Mouse (Mus musculus) kidney, postnatal 0 days (tissue): Measurements from ENCODE around the gene Acap2. TPM values are rescaled to one million over a fixed set of nuclear protein-coding genes. Genes with fewer than 3 reads are reported as not detected.
A peak's percentile ranks its signal among the peaks of the same experiment; 100 is the strongest.

Experiments
- ATAC-seq: fragments of 200-750 bp; cut with Nextera tagmentation; replicated peaks from 2 replicates; pipeline ENCODE4 v1.8.0; 2017; ENCODE audit warnings: low read depth, moderate number of reproducible peaks, moderate TSS enrichment, moderate library complexity; ENCODE audit not compliant: low FRiP score
- DNase-seq: peaks from one replicate; pipeline ENCODE4 v3.0.0-alpha.2; 2016; ENCODE audit warnings: low spot score
- H3K27ac ChIP-seq: fragments of 300-500 bp; sonication (generic); 2 replicates; pipeline ENCODE4 v1.5.1; 2014; ENCODE audit warnings: mild to moderate bottlenecking
- H3K27me3 ChIP-seq: fragments of 300-500 bp; sonication (generic); 2 replicates; pipeline ENCODE4 v1.6.1; 2014; ENCODE audit warnings: low read length, mixed read lengths; ENCODE audit not compliant: insufficient read depth
- H3K36me3 ChIP-seq: fragments of 300-500 bp; sonication (generic); 2 replicates; pipeline ENCODE4 v1.6.1; 2014; ENCODE audit warnings: low read length, mixed read lengths; ENCODE audit not compliant: insufficient read depth
- H3K4me1 ChIP-seq: fragments of 300-500 bp; sonication (generic); replicated peaks from 2 replicates; pipeline ENCODE4 v1.6.1; 2014; ENCODE audit warnings: antibody characterized with exemption, low read length, mixed read lengths; ENCODE audit not compliant: insufficient read depth
- H3K4me2 ChIP-seq: fragments of 300-500 bp; sonication (generic); 2 replicates; pipeline ENCODE4 v1.6.1; 2014; ENCODE audit warnings: mild to moderate bottlenecking, low read length, moderate library complexity, mixed read lengths
- H3K4me3 ChIP-seq: fragments of 300-500 bp; sonication (generic); replicated peaks from 2 replicates; pipeline ENCODE4 v1.5.1; 2014; ENCODE audit warnings: low read depth, low read length
- H3K9ac ChIP-seq: fragments of 300-500 bp; sonication (generic); 2 replicates; pipeline ENCODE4 v1.6.1; 2014; ENCODE audit warnings: low read depth, low read length
- H3K9me3 ChIP-seq: fragments of 300-500 bp; sonication (generic); replicated peaks from 2 replicates; pipeline ENCODE4 v1.6.1; 2016; ENCODE audit warnings: low read length, inconsistent platforms, mixed read lengths
- CTCF ChIP-seq: IDR thresholded peaks from 2 replicates; pipeline ENCODE4 v1.5.1; 2016; ENCODE audit warnings: antibody characterized with exemption, low read depth, mild to moderate bottlenecking, moderate library complexity
- WGBS: fragments of 180-500 bp; shearing (Covaris S2); extraction: QIAGEN DNeasy Blood & Tissue Kit; methylation state at CpG from one replicate; pipeline ENCODE4 v1.1.7; 2014; 5-methylcytosine and 5-hydroxymethylcytosine counted together
- polyA plus RNA-seq: library from polyadenylated mRNA; unstranded; fragments of >200 nt; fragmentation: Nextera tagmentation; extraction: Ambion mirVana; gene quantifications from 2 replicates; pipeline ENCODE4 v1.2.1, GENCODE M21; 2015

Gene Acap2
- polyA plus RNA-seq, 1 experiment from 2014 or later = 12.9 TPM

DNA sequence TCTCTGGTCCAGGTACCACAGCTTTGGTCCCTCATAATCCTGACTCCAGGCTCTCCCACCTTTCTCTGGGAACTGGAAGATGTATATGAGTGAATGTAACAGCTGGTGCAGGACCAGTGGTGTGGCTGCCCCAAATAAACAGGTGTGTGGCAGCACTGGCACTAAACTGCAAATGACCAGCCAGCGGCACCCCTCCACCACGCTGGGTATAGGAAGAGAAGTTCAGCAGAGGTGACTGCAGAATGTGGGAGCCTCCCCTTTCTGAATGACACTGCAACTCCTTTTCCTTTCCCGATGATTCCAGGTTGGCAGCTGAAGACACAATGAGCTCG, 32.1 kb upstream of the Acap2 start:
- Histone ChIP-seq H3K36me3 (no peaks in the 10 kb centered on the region), H3K4me3 (0 out of 2 replicates have a peak overlapping the region, but pooled peaks have one; percentile 9), H3K27ac (no peak overlapping the region), H3K9ac (no peak overlapping the region), H3K4me1 (peaks cover 11% of the 10 kb centered on the region), H3K27me3 (no peaks in the 10 kb centered on the region), H3K4me2 (peak overlapping the region; percentile 51), H3K9me3 (no peaks in the 10 kb centered on the region)
- no peak for DNase-seq
- ATAC-seq = no peak
- TF ChIP-seq CTCF = no peak
- WGBS = 13% methylated on average over 4 of the region's 4 CpGs

DNA sequence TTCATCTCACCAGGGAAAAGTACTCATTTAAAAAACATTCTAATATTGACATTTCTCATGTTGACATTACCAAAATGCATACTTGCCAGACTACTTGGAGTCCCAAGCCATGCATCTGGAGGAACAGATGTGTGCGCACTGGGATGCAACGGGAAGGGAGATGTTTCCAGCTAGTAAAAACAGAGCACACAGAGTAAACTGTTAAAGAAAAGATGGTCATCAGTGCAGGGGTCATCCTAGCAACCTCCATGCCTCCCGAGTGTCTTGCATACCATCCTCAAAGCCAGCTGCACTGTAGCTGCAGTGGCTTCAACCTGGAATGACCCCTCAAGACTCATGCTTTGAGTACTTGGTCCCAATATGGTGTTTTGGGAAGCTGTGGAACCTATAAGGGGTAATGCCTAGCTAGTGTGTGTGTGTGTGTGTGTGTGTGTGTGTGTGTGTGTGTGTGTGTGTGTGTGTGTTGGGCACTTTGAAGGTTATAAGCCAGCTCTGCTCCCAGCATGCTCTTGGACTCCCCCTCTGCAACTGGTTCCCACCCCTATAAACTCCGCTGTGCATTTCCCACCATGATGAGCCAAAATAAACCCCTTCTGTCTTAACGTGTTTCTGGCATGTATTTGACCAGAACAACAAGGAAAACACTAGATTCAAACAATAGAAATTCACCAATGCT, 31.6 kb upstream of the Acap2 start:
- WGBS = 63% methylated on average over 5 of the region's 5 CpGs
- no peaks in the 10 kb centered on the region for H3K36me3 ChIP-seq
- H3K4me3 ChIP-seq = no peak overlapping the region
- TF ChIP-seq CTCF = no peak
- peaks cover 11% of the 10 kb centered on the region for H3K4me1 ChIP-seq
- no peak for DNase-seq
- no peaks in the 10 kb centered on the region for H3K9me3 ChIP-seq
- peak overlapping the region; percentile 51; the same call in 1 of the 2 replicates for H3K4me2 ChIP-seq
- H3K9ac ChIP-seq = no peak overlapping the region
- no peaks in the 10 kb centered on the region for H3K27me3 ChIP-seq
- no peak for ATAC-seq
- H3K27ac ChIP-seq = no peak overlapping the region

DNA sequence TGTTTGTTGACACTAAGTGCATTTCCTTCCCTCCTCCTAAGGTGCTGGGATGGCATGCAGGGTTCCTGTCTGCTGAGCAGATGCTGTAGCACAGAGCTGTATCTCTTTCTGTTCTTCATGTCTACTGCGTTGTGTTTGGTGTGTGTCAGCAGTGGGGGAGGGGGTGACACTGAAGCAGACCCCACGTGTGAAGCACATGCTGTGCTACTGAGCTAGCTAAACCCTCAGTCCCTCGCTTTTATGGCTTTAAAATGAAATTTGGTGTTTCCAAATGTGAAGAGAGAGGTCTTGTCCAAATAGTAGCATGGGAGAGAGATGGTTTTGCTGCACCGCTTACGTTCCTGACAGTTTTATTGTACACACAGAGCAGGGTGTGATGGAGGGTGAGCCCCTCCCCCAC, 30.5 kb upstream of the Acap2 start:
- Histone ChIP-seq H3K9ac (no peak overlapping the region), H3K4me1 (peaks cover 11% of the 10 kb centered on the region), H3K27me3 (no peaks in the 10 kb centered on the region), H3K27ac (no peak overlapping the region), H3K36me3 (no peaks in the 10 kb centered on the region), H3K9me3 (no peaks in the 10 kb centered on the region), H3K4me2 (no peak overlapping the region), H3K4me3 (no peak overlapping the region)
- ATAC-seq = no peak
- DNase-seq = no peak
- WGBS = 60% methylated on average over 5 of the region's 5 CpGs
- TF ChIP-seq CTCF = no peak

DNA sequence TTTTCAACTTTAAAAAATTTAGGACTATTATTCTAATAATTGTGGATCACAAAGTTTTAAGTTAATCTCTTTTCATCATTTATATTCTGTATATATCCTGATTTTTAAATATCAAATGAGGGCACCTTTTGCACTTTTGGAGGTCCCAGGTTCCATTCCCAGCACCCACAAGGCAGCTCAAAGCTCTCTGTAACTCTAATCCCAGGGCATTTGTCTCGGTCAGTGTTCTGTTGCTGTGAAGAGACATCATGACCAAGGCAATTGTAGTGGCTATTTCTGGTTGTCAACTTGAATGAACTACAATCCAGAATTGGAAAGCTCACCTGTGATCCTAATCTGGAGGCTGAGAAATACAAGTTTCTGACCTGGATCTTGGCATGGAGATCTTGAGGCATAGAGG, 26.7 kb upstream of the Acap2 start:
- Histone ChIP-seq H3K4me1 (no peaks in the 10 kb centered on the region), H3K9ac (no peak overlapping the region), H3K27me3 (no peaks in the 10 kb centered on the region), H3K4me3 (no peak overlapping the region), H3K9me3 (no peaks in the 10 kb centered on the region), H3K36me3 (no peaks in the 10 kb centered on the region), H3K4me2 (no peak overlapping the region), H3K27ac (no peak overlapping the region)
- ATAC-seq = no peak
- DNase-seq = no peak
- WGBS = 87% methylated on average over 1 of the region's 1 CpGs
- TF ChIP-seq CTCF = no peak

DNA sequence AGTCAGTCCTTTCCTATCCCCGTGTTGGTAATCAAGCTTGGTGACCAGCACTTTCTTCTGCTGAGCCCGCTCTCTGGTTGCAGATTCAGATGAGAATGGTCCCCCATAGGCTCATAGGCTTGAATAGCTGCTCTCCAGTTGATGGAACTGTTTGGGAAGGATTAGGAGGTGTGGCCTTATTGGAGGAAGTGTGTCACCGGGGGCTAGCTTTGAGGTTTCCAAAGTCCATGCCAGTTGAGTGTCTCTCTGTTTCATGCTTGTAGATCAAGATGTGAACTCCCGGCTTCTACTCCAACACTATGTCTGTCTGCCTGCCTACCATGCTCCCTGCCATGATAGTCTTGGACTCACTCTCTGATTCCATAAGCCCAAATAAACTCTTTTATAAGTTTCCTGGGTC, 14.2 kb upstream of the Acap2 start:
- Histone ChIP-seq H3K4me2 (no peak overlapping the region), H3K27ac (no peak overlapping the region), H3K27me3 (no peaks in the 10 kb centered on the region), H3K4me3 (no peak overlapping the region), H3K4me1 (no peaks in the 10 kb centered on the region), H3K9ac (no peak overlapping the region), H3K36me3 (no peaks in the 10 kb centered on the region), H3K9me3 (no peaks in the 10 kb centered on the region)
- ATAC-seq (no peak), DNase-seq (no peak)
- no peak for TF ChIP-seq CTCF
- 96% methylated on average over 4 of the region's 4 CpGs for WGBS

DNA sequence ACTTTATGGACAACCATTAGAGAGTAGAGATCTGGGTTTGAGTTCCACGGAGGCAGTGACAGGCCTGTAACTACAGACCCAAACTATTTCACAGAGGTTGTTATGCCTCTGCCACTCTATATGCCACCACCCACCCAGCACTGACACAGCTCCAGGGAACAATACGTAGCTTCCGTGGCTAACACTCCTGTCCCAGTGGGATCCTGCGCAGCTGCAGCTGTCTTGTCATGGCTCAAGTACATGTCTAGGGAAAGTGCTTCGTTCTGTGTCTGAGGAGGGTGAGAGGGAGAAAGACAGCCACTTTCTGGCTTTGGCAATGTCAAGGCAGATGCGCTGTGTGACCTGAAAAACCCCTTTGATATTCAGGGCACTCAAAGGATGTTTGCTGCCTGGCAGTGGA, 12.4 kb upstream of the Acap2 start:
- ATAC-seq (no peak), DNase-seq (no peak)
- Histone ChIP-seq H3K27ac (no peak overlapping the region), H3K9ac (no peak overlapping the region), H3K4me3 (no peak overlapping the region), H3K27me3 (no peaks in the 10 kb centered on the region), H3K4me2 (no peak overlapping the region), H3K4me1 (no peaks in the 10 kb centered on the region), H3K9me3 (no peaks in the 10 kb centered on the region), H3K36me3 (no peaks in the 10 kb centered on the region)
- TF ChIP-seq CTCF = no peak
- 89% methylated on average over 6 of the region's 6 CpGs for WGBS

DNA sequence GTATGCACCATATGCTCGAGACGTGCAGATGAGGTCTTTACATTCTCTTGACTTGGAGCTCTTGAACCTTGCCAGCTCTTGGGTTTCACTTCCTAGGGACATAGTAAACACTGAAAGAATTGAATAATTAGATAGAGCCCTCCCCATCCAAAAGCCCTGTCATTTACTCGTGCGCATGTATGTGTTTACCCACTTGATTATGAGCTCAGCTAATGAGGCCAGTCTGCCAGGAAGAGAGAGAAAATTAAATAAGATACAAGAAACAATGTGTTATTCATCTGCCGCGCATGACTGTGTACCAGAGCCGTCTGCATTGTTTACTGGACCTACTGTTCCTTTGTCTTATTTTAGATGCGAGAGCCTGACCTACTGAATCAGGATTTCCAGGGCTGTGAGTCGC, 10.5 kb upstream of the Acap2 start:
- ATAC-seq = no peak
- 72% methylated on average over 9 of the region's 9 CpGs for WGBS
- Histone ChIP-seq H3K9ac (no peak overlapping the region), H3K9me3 (no peaks in the 10 kb centered on the region), H3K27ac (no peak overlapping the region), H3K4me3 (no peak overlapping the region), H3K4me2 (no peak overlapping the region), H3K36me3 (no peaks in the 10 kb centered on the region), H3K4me1 (no peaks in the 10 kb centered on the region), H3K27me3 (no peaks in the 10 kb centered on the region)
- no peak for TF ChIP-seq CTCF
- no peak for DNase-seq
